Mouse (Mus musculus) liver, adult 2 months (tissue): ENCODE results near the gene Scaf4.

Source experiments
- CTCF ChIP-seq: fragments of 200-500 bp; IDR thresholded peaks from 2 replicates; pipeline ENCODE4 v1.5.1; 2011; ENCODE audit warnings: low read depth, low read length, control low read depth
- POLR2A ChIP-seq: fragments of 200-500 bp; IDR thresholded peaks from 2 replicates; pipeline ENCODE4 v1.6.1; 2011; ENCODE audit warnings: low read length, control low read depth; ENCODE audit not compliant: insufficient read depth; ENCODE audit errors: extremely low read depth

- TF ChIP-seq CTCF: no peak
- no peak for TF ChIP-seq POLR2A
These were observed 42.4 kb downstream of the Scaf4 start for GRCm38 (mm10) chr16:90241875-90242274.
